Mouse (Mus musculus) G1E (cell line): ENCODE results near the gene Tnfsf10. TPM values are rescaled to one million over a fixed set of nuclear protein-coding genes. Genes with fewer than 3 reads are reported as not detected.

Experiments
- ATAC-seq: 2 replicates; pipeline ENCODE4 v1.8.0; 2016; ENCODE audit warnings: mild to moderate bottlenecking; ENCODE audit not compliant: insufficient number of reproducible peaks, poor library complexity, low FRiP score, severe bottlenecking; ENCODE audit errors: extremely low read depth
- DNase-seq: peaks from one replicate; pipeline ENCODE4 v3.0.0; 2012; ENCODE audit warnings: low spot score
- H3K27me3 ChIP-seq: 2 replicates; pipeline ENCODE4 v1.6.1; 2012; ENCODE audit warnings: mild to moderate bottlenecking, low read length, inconsistent platforms; ENCODE audit not compliant: insufficient read depth
- H3K36me3 ChIP-seq: replicated peaks from 2 replicates; pipeline ENCODE3; 2012; ENCODE audit warnings: mild to moderate bottlenecking, inconsistent platforms
- H3K4me1 ChIP-seq: 2 replicates; pipeline ENCODE4 v1.6.1; 2012; ENCODE audit warnings: low read depth, low read length, inconsistent platforms, mixed read lengths; ENCODE audit not compliant: insufficient read depth
- H3K4me3 ChIP-seq: 2 replicates; pipeline ENCODE4 v1.5.1; 2012; ENCODE audit warnings: low read depth, mild to moderate bottlenecking, inconsistent platforms, low read length, moderate library complexity, mixed read lengths
- H3K9me3 ChIP-seq: replicated peaks from 2 replicates; pipeline ENCODE4 v1.6.1; 2012; ENCODE audit warnings: inconsistent platforms
- CTCF ChIP-seq: IDR thresholded peaks from 2 replicates; pipeline ENCODE4 v1.5.1; 2012; ENCODE audit warnings: low read depth, low read length, inconsistent platforms, mixed read lengths
- GATA1 ChIP-seq: IDR thresholded peaks from 2 replicates; pipeline ENCODE4 v1.6.1; 2012; ENCODE audit warnings: borderline replicate concordance, low read length, inconsistent platforms, mixed read lengths
- GATA2 ChIP-seq: IDR thresholded peaks from 2 replicates; pipeline ENCODE4 v1.6.1; 2012; ENCODE audit warnings: low read depth, low read length, inconsistent platforms, borderline replicate concordance
- POLR2AphosphoS5 ChIP-seq: IDR thresholded peaks from 2 replicates; pipeline ENCODE4 v1.6.1; 2012; ENCODE audit warnings: low read depth, low read length, inconsistent platforms; ENCODE audit not compliant: insufficient replicate concordance
- TAL1 ChIP-seq: conservative IDR thresholded peaks from 2 replicates; pipeline ENCODE4 v1.6.1; 2012; ENCODE audit warnings: low read depth, low read length, inconsistent platforms, mixed read lengths
- polyA plus RNA-seq: library from polyadenylated mRNA; stranded (reverse); fragments of >175 nt; gene quantifications from 2 replicates; pipeline ENCODE4 v1.2.3, GENCODE M21; 2012
- total RNA-seq, 2 experiments: library from RNA; stranded (forward) in 1 of 2; stranded (reverse) in 1 of 2; fragments of 200-1000 nt in 1 of 2; fragments of >200 nt in 1 of 2; fragmentation: Nextera tagmentation in 1 of 2; gene quantifications; 2 replicates each; pipeline ENCODE4 v1.2.3; 2014 to 2017

Gene Tnfsf10
- total and polyA plus RNA-seq, 3 experiments = 0.14 to 5.3 (median 2.6) TPM

GRCm38 (mm10) chr3:27306815-27307214 lies 10.0 kb upstream of the Tnfsf10 start:
- Histone ChIP-seq H3K36me3 (no peaks in the 10 kb centered on the region), H3K9me3 (no peaks in the 10 kb centered on the region), H3K4me1 (peaks cover 23% of the 10 kb centered on the region), H3K4me3 (no peak overlapping the region), H3K27me3 (peaks cover 9% of the 10 kb centered on the region)
- TF ChIP-seq CTCF (no peak), GATA1 (no peak), POLR2AphosphoS5 (no peak), TAL1 (no peak), GATA2 (no peak)
- DNase-seq = no peak
- ATAC-seq = no peak; the same call in 1 of the 2 replicates

- no peaks in the 10 kb centered on the region for H3K9me3 ChIP-seq
- no peaks in the 10 kb centered on the region for H3K36me3 ChIP-seq
- H3K4me1 ChIP-seq = peaks cover 33% of the 10 kb centered on the region
- no peak overlapping the region for H3K4me3 ChIP-seq
- ATAC-seq (no peak), DNase-seq (no peak)
- TF ChIP-seq GATA1 (no peak), GATA2 (no peak), POLR2AphosphoS5 (no peak), TAL1 (no peak), CTCF (no peak)
- peaks cover 8% of the 10 kb centered on the region for H3K27me3 ChIP-seq
Measured at GRCm38 (mm10) chr3:27310973-27311372, 5.9 kb upstream of the Tnfsf10 start.

GRCm38 (mm10) chr3:27311475-27311874 lies 5.4 kb upstream of the Tnfsf10 start:
- H3K27me3 ChIP-seq = peaks cover 7% of the 10 kb centered on the region
- H3K9me3 ChIP-seq = no peaks in the 10 kb centered on the region
- TF ChIP-seq GATA1 (no peak), CTCF (no peak), TAL1 (no peak), POLR2AphosphoS5 (no peak)
- H3K4me3 ChIP-seq = no peak overlapping the region
- peaks cover 38% of the 10 kb centered on the region for H3K4me1 ChIP-seq
- no peak for ATAC-seq
- no peaks in the 10 kb centered on the region for H3K36me3 ChIP-seq
- no peak for DNase-seq

GRCm38 (mm10) chr3:27314506-27315164 lies 2.2 kb upstream of the Tnfsf10 start:
- Histone ChIP-seq H3K36me3 (no peaks in the 10 kb centered on the region), H3K9me3 (no peaks in the 10 kb centered on the region), H3K4me3 (no peak overlapping the region), H3K4me1 (peaks cover 49% of the 10 kb centered on the region), H3K27me3 (no peaks in the 10 kb centered on the region)
- ATAC-seq (no peak), DNase-seq (no peak)
- TF ChIP-seq GATA2 (no peak), GATA1 (no peak), CTCF (no peak), POLR2AphosphoS5 (no peak), TAL1 (no peak)

- Histone ChIP-seq H3K4me1 (peaks cover 55% of the 10 kb centered on the region), H3K27me3 (no peaks in the 10 kb centered on the region), H3K36me3 (peaks cover 5% of the 10 kb centered on the region), H3K9me3 (no peaks in the 10 kb centered on the region), H3K4me3 (peak overlapping the region; percentile 75)
- TF ChIP-seq GATA2 (no peak), TAL1 (no peak), CTCF (no peak), GATA1 (no peak), POLR2AphosphoS5 (no peak)
- DNase-seq (no peak), ATAC-seq (peak; percentile 22; the same call in 1 of the 2 replicates)
Measured at GRCm38 (mm10) chr3:27317288-27318024, 628 bp downstream of the Tnfsf10 start.

- Histone ChIP-seq H3K36me3 (peaks cover 15% of the 10 kb centered on the region), H3K27me3 (no peaks in the 10 kb centered on the region), H3K9me3 (no peaks in the 10 kb centered on the region), H3K4me1 (peaks cover 55% of the 10 kb centered on the region), H3K4me3 (no peak overlapping the region)
- ATAC-seq = no peak
- no peak for TF ChIP-seq GATA2
- no peak for TF ChIP-seq CTCF
- TF ChIP-seq TAL1 = no peak
- no peak for TF ChIP-seq GATA1
- TF ChIP-seq POLR2AphosphoS5 = no peak
- no peak for DNase-seq
Measured at GRCm38 (mm10) chr3:27319650-27320049, 2.8 kb downstream of the Tnfsf10 start.
